Mouse (Mus musculus) spleen, postnatal 10 days (tissue): ENCODE measurements around the gene Aco1.

Source experiments
- DNase-seq, 2 experiments: peaks; one replicate each; pipeline ENCODE4 v3.0.0; 2021 to 2022; ENCODE audit warnings: low spot score in 2 of 2

The Aco1 gene

DNA sequence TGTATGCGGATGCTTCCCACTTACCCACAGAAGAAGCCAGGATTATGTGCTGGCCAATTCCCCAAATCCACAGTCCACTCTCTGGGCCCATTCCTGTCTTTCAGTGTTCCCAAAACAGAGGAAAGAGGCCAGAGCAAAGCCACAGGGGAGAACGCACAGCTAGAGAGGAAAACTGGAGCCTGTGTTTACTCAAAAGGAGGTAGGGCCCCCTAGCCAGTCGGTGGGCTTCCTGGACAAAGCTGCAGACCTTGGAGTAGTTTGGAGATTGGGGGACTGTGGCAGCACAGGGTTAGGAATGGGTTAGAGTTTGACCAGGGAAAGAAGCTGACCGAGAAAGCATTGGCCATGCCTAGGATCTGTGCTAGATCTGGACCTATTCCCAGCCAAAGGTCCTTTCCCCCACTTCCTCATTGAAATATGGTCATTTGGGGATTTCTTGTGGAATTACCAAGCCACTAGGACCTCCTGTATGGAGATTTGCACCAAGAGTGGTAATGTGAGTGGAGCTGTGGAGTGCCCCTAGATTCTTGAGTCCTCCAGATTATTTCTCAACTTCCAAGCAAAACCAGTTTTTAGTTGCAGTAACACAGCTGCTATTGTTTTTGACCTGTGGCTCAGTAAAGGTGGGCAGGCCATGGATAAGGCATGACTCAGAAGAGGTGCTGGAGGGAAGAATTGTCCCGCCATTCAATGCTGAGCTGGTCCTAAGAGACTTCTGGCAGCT lies 14.8 kb downstream of the Aco1 start:
- no peak for DNase-seq

- DNase-seq = no peak
Measured at GRCm38 (mm10) chr4:40158224-40158540, 15.3 kb downstream of the Aco1 start.

DNA sequence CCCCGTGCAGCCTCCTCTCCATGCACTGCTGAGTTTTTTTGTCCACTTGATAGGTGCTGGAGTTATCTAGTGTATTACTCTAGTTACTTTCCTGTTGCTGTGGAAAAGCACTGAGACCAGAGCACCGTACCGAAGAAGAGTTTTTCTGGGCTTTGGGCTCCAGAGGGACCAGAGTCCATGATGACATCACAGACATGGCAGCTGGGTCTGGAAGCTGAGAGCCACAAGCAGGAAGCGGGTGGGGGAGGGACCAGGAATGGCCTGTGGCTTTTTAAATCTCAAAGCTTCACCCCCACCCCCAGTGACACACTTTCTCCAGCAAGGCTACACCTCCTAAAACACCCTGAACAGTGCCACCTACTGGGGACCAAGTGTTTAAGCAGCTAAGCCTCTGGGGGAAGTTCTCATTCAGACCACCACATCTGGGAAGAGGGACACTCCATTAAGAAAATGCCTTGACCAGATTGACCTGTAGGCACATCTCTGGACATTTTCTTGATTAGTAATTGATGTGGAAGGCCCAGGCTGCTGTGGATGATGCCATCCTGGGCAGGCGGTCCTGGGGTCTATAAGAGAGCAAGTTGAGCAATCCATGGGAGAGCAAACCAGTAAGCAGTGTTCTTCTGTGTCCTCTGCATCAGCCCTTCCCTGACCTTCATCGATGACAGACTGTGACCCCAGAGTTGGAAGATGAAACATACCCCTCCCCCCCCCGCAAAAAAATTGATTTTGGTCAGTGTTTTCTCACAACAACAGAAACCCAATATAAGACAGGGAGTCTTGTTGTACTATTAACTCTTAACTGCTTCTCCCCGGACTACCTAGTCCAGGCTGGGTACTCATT lies 17.9 kb downstream of the Aco1 start:
- no peak for DNase-seq

DNA sequence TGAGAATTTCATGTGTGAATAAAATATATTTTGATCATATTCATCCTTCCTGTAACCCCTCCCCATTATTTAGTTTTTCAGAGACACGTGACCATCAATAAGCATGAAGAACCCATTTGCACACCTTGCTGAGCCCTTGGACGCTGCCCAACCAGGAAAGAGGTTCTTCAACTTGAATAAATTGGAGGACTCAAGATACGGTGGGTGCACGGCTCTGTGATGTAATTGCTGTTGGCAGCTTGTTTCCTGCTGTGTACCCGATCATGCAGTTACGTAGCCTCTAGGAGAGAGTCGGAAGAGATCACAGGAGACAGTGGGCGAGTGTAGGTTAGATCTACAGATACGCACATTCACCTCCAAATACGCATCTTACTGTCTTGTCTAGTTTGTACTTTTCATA lies 20.8 kb downstream of the Aco1 start:
- DNase-seq = no peak

DNA sequence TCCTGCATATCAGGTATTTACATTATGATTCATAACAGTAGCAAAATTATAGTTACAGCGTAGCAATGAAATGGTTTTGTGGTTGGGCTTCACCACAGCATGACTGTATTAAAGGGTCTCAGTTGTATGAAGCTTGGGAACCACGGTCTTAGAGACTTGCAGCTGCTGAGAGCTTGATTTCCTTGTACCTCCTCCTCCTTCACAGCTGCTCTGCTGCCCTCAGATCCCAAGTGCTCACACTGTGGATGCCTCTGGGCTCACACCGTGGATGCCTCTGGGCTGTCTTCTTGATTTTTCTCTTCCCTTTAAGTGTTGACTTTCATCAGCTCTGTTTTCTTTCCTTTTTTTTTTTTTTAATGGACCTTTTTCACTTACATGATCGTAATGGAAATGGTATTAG lies 28.6 kb downstream of the Aco1 start:
- DNase-seq = no peak

- no peak for DNase-seq
Measured at GRCm38 (mm10) chr4:40172336-40172735, 29.5 kb downstream of the Aco1 start.

DNA sequence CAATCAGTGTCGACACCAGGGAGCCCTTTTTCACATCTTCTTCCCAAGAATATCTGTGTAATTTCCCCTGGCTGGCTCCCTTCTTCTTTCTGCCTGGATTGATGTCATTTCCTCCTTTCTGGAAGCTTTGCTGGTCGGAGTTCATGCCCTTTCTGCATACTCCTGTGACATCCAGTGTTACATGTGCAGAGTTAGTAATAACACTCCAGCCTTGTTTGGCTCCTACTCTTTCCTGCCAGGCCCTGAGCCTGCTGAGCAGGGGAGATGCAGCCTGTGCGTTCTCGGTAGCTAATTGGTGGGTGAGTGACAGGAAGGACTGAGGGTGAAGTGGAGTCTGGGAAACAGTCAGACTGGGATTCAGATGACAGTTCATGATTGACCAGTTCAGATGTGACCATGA lies 31.4 kb downstream of the Aco1 start:
- DNase-seq = no peak

- DNase-seq = no peak
Measured at GRCm38 (mm10) chr4:40178584-40178983, 35.7 kb downstream of the Aco1 start.

DNA sequence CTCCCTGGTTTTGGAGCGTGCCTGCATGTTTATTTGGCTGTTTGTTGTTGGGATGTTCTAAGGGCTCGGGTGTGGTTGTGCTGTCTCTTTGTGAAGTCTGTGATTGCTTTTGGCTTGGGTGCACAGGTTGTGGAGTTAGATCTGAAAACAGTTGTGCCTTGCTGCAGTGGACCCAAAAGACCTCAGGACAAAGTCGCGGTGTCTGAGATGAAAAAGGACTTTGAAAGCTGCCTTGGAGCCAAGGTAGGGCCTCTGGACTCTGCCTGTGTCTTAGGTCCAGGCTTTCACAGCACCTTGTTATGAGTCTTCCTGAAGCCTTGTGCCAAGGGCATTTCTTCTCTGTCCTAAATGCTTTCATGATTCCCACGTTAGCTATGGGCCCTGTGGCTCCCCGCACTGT lies 37.2 kb downstream of the Aco1 start:
- DNase-seq = no peak

DNA sequence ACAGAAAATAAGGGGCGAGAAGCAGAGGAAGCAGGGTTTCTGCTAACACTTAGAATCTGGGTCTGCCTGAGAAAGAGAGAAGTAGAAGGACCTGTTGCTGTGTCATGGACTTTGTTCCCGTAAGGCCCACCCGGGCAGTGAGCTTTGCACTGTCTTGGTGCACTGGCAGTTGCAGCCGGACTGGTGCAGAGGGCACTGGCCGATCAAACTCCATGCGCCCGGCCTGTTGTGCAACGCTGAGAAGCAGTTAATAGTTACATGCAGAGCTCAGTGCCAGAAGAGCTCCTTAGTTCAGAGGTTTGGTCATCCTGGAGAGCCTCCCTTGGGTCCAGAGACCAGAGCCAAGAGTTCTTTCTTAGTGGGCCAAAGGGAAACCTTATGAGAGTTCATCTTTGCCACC lies 38.8 kb downstream of the Aco1 start:
- no peak for DNase-seq

DNA sequence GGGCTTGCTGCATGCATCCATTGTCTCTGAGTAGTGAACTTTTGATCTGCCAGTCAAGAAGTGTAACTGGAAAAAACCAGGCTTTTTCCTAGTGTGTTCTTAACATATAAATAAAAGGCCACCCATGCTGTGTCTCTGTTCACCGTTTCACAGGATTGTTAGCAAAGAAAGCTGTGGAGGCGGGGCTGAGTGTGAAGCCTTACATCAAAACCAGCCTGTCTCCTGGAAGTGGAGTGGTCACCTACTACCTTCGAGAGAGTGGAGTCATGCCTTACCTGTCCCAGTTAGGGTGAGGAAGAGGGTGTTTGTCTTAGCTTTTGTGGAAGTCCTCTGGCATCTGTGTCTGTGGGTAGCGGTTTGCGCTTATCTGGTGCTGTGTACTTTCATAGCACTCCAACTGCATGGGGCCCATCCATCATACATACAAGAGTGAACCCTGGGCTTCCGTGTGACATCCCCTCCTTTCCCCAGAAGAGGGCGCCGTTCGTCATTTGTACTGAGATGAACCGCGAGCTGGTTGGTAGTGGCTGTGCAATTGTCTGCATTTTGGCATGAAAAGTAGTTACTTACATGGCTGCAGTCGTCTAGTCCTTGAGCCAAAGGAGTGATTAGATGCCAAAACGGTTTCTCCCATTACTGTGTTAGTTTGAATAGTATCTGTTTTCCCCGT lies 39.9 kb downstream of the Aco1 start:
- DNase-seq = peak; percentile 38 to 76

DNA sequence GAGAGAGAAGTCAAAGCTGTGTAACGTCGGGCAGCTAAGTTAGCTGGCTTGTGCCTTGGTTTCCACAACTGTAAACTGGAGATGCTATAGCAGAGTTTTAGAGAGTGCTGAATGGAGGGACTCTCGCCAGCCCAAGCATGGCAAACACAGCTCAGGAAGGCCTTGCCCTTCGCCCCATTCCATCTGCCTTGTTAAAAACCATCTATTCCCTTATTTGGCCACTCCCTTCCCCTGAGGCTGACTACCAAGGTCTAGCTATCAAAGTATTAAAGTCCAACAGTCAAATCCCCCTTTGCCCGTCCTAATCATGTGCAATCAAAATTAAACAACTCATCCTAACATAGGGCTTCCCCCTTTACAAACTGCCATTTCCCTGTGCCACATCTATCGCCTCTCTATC lies 40.9 kb downstream of the Aco1 start:
- no peak for DNase-seq

DNA sequence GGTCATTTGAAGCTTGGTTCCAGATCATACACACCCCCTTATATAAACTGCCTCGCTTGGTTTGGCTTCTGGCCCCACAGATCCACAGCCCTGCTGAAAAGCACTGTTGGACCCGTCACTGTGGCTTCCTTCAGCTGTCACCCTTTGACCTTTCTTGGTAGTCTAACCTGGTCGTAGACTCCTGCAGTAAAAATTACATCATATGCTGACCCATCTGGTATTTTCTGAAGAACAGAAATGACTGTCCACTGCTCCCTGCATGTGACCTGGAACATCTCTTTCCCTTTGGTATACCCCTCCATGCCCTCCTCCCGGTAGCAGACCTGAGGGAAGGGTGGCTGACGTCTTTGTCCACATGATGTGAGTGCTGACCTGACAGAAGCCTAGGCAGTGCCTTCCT lies 41.6 kb downstream of the Aco1 start:
- DNase-seq = no peak

DNA sequence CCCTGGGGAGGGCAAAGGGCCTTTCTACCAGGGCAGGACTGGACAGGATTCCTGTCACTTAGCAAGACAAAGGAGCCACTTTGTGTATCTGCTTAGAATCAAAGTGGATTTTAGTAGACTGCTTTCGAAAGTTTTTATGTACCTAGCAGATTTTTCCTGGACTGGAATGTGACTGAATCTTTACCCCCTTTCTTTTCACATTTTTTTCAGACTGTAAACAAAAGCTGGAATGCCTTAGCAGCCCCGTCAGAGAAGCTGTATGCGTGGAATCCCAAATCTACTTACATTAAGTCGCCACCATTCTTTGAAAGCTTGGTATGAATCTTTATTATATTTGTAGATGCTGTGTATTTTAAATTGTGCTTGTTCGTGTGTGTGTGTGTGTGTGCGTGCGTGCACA lies 45.1 kb downstream of the Aco1 start:
- no peak for DNase-seq

- no peak for DNase-seq
Measured at GRCm38 (mm10) chr4:40192246-40192645, 49.4 kb downstream of the Aco1 start.

DNA sequence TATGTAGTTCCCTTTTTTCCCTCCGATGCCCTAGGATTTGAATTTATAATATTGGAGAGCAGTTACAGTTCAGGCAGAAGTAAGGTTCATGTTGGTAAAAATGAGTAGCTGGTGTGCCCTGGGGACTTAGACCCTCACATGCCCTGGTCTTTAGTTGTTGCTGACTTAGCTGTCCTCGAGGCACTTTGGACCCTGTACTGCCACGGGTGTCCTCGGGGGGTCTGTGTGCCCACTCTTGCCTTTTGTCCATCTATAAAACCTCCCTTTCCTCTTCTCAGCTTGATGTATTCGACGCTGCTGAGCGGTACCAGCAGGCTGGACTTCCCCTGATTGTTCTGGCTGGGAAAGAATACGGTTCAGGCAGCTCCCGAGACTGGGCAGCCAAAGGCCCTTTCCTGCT lies 50.6 kb downstream of the Aco1 start:
- no peak for DNase-seq

DNA sequence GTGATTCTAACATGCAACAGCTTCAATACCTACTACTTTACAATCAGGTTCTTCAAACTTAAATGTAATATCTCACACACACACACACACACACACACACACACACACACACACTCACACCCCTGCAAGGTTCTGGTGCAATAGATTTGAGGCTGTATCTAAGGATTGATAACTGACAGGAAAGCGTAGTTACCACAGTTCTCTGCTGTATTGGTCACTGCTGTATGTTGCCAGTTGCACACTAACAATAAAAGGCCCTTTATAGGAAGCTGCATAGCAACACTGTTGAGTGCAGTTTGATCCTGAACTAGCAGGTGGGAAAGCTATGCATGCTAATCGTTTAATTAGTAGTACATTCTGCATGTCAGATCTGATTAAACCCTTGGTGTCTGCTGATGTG lies 52.5 kb downstream of the Aco1 start:
- no peak for DNase-seq

- no peak for DNase-seq
Measured at GRCm38 (mm10) chr4:40202205-40202604, 59.3 kb downstream of the Aco1 start.

DNA sequence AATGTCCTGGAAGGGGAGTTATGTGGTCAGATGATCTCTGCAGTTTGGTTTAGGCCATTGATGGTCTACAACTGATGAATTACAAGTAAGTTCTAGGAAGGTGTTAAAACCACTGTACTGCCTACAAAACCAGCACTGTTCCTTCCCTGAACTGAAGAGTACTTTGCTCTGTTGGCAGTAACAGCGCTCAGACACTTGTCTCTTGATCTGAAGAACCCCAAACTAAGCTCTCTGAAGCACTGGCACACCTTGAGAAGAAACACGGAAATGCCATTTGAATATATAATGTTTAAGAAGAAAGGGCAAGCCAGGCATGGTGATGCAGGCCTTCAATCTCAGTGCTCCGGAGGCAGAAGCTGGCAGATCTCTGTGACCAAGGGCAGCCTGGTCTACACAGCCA lies 61.5 kb downstream of the Aco1 start:
- no peak for DNase-seq

DNA sequence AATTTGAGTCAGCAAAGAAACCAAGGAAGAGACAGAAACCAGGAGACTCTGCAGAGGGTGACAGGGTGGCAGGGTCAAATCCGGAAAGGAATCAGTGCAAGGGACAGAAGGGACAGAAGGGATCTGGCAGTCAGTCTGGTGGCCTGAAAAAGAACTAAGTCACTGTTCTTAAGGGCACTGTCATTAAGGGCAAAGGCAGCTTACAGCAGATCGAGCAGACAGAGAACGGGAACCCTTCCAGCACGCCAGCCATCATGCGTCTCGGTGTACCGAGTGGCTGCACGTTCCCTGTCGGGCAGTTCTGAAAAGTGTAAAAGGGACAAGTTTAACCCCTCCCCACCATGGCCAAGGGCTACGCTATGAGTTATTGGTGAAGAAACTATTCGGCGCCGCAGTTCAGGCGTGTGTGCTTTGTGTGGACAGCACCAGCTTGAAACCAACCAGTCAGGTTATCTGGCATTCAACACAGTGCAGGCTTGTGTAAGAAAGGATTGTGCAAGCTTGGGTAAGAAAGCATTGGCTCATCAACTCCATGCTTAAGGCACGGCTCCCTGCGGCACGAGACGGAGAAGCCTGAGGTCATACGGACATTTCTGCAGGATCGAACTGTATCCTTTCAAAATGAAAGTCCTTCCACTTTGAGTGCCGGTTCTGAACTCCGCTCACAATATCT lies 62.5 kb downstream of the Aco1 start:
- no peak for DNase-seq

- DNase-seq = no peak
Measured at GRCm38 (mm10) chr4:40207701-40208100, 64.8 kb downstream of the Aco1 start.

- DNase-seq = no peak
Measured at GRCm38 (mm10) chr4:40212177-40212576, 69.3 kb downstream of the Aco1 start.
